Mouse (Mus musculus): ENCODE results near the gene Chchd6.

DNA sequence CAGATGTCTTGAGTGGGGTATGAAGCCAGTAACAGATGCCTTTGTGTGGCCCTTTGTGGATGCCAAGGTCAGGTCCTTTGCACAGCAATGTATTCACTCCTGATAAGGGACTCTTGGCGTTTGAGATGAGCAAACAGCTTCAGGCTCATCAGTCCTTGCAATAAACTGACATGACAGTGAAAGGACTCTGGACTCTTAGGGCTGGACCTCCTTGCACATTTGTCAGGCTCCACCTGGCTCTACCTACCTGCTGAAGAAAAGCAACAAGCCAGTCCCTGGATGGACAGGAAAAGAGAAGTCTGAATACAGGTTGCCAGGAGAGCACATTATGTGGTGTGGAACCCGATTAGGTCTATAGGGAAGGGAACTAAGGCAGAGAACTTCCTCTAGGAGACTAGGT lies 174.7 kb downstream of the Chchd6 start:
- TF ChIP-seq CTCF (IDR thresholded peaks at IDR 0.05; ENCODE audit: low read depth, low read length) = no peak
- TF ChIP-seq GATA1 (IDR thresholded peaks at IDR 0.05; ENCODE audit: borderline replicate concordance, low read length) = no peak
- no peak for TF ChIP-seq POLR2AphosphoS5 (IDR thresholded peaks at IDR 0.05; ENCODE audit: insufficient replicate concordance, low read depth, low read length)
- TF ChIP-seq TAL1 (conservative IDR thresholded peaks at IDR 0.05; ENCODE audit: low read depth, low read length) = no peak
- no peak for TF ChIP-seq GATA2 (IDR thresholded peaks at IDR 0.05; ENCODE audit: borderline replicate concordance, low read depth, low read length)

All from G1E (cell line).